Mouse (Mus musculus): ENCODE measurements at regions not wholly inside any gene's neighbourhood (a gene's known extent, or its start where the extent isn't known, plus 50 kb on each side); places are given as distances from the start of the nearest gene placed in this dataset.
A peak's percentile ranks its signal among the peaks of the same experiment; 100 is the strongest.

- no peak for DNase-seq (ENCODE audit: low spot score in 2 of 2)
- intact Hi-C loops (cut with DNase I): no loop called here
These were observed 166.9 kb upstream of the Klf4 start for GRCm38 (mm10) chr4:55699161-55699560.

- intact Hi-C loops (cut with DNase I): no loop called here
- peak in 1 of 2 experiments; percentile 61 for DNase-seq (ENCODE audit: low spot score in 2 of 2)
These were observed 164.8 kb upstream of the Klf4 start for GRCm38 (mm10) chr4:55697108-55697507.

- intact Hi-C loops (cut with DNase I): no loop called here
- peak in 1 of 2 experiments; percentile 7 for DNase-seq (ENCODE audit: low spot score in 2 of 2)
These were observed 164.2 kb upstream of the Klf4 start for GRCm38 (mm10) chr4:55696428-55696827.

GRCm38 (mm10) chr4:55695246-55695645 lies 163.0 kb upstream of the Klf4 start:
- intact Hi-C loops (cut with DNase I): no loop called here
- no peak for DNase-seq (ENCODE audit: low spot score in 2 of 2)

GRCm38 (mm10) chr4:55689479-55689878 lies 157.2 kb upstream of the Klf4 start:
- intact Hi-C loops (cut with DNase I): no loop called here
- DNase-seq (ENCODE audit: low spot score in 2 of 2): no peak

- no peak for DNase-seq (ENCODE audit: low spot score in 2 of 2)
- intact Hi-C loops (cut with DNase I): no loop called here
These were observed 154.5 kb upstream of the Klf4 start for GRCm38 (mm10) chr4:55686771-55687170.

GRCm38 (mm10) chr4:55672288-55672687 lies 140.0 kb upstream of the Klf4 start:
- DNase-seq (ENCODE audit: low spot score in 2 of 2): no peak
- intact Hi-C loops (cut with DNase I): no loop called here

- intact Hi-C loops (cut with DNase I): no loop called here
These were observed 138.0 kb upstream of the Klf4 start for GRCm38 (mm10) chr4:55670258-55670657.

GRCm38 (mm10) chr4:55664822-55665221 lies 132.6 kb upstream of the Klf4 start:
- DNase-seq (ENCODE audit: low spot score in 2 of 2): no peak
- intact Hi-C loops (cut with DNase I): no loop called here

More at GRCm38 (mm10) chr4:55670258-55670657, 138.0 kb upstream of the Klf4 start:
- DNase-seq (ENCODE audit: low spot score in 2 of 2): no peak

GRCm38 (mm10) chr4:55663856-55664255 lies 131.6 kb upstream of the Klf4 start:
- DNase-seq (ENCODE audit: low spot score in 2 of 2): peak; percentile 32 to 64
- intact Hi-C loops (cut with DNase I): no loop called here

- intact Hi-C loops (cut with DNase I): no loop called here
- DNase-seq (ENCODE audit: low spot score in 2 of 2): no peak
These were observed 129.8 kb upstream of the Klf4 start for GRCm38 (mm10) chr4:55662041-55662440.

- DNase-seq (ENCODE audit: low spot score in 2 of 2): no peak
- intact Hi-C loops (cut with DNase I): no loop called here
These were observed 126.6 kb upstream of the Klf4 start for GRCm38 (mm10) chr4:55658904-55659303.

- DNase-seq (ENCODE audit: low spot score in 2 of 2): no peak
- intact Hi-C loops (cut with DNase I): no loop called here
These were observed 123.1 kb upstream of the Klf4 start for GRCm38 (mm10) chr4:55655329-55655728.

GRCm38 (mm10) chr4:55652628-55653027 lies 120.4 kb upstream of the Klf4 start:
- DNase-seq (ENCODE audit: low spot score in 2 of 2): no peak
- intact Hi-C loops (cut with DNase I): no loop called here

GRCm38 (mm10) chr4:55651811-55652410 lies 119.6 kb upstream of the Klf4 start:
- intact Hi-C loops (cut with DNase I): loop anchor here (1.0 to 2.0 kb wide), 2 partner anchors 81 to 120 kb away; partner anchors contain the start of gene Klf4
- DNase-seq (ENCODE audit: low spot score in 2 of 2): peak in 1 of 2 experiments; percentile 16

- peak; percentile 80 to 88 for DNase-seq (ENCODE audit: low spot score in 2 of 2)
- intact Hi-C loops (cut with DNase I): loop anchor here (1.0 to 2.0 kb wide), 2 partner anchors 82 to 119 kb away; partner anchors contain the start of gene Klf4
These were observed 118.9 kb upstream of the Klf4 start for GRCm38 (mm10) chr4:55651051-55651763.

GRCm38 (mm10) chr4:55650186-55650585 lies 117.9 kb upstream of the Klf4 start:
- intact Hi-C loops (cut with DNase I): loop anchor here (2.0 kb wide), 1 partner anchor 83 kb away; no protein-coding TSS in a partner anchor

GRCm38 (mm10) chr4:55648376-55648775 lies 116.1 kb upstream of the Klf4 start:
- intact Hi-C loops (cut with DNase I): no loop called here
- DNase-seq (ENCODE audit: low spot score in 2 of 2): no peak

More at GRCm38 (mm10) chr4:55650186-55650585, 117.9 kb upstream of the Klf4 start:
- DNase-seq (ENCODE audit: low spot score in 2 of 2): no peak

GRCm38 (mm10) chr4:55645432-55645831 lies 113.2 kb upstream of the Klf4 start:
- no peak for DNase-seq (ENCODE audit: low spot score in 2 of 2)
- intact Hi-C loops (cut with DNase I): no loop called here

GRCm38 (mm10) chr4:55644895-55645294 lies 112.6 kb upstream of the Klf4 start:
- DNase-seq (ENCODE audit: low spot score in 2 of 2): no peak
- intact Hi-C loops (cut with DNase I): no loop called here

- intact Hi-C loops (cut with DNase I): no loop called here
- no peak for DNase-seq (ENCODE audit: low spot score in 2 of 2)
These were observed 102.8 kb upstream of the Klf4 start for GRCm38 (mm10) chr4:55634946-55635511.
